ENCODE assay signal across 10 mouse cellular contexts in the genomic region with DNA sequence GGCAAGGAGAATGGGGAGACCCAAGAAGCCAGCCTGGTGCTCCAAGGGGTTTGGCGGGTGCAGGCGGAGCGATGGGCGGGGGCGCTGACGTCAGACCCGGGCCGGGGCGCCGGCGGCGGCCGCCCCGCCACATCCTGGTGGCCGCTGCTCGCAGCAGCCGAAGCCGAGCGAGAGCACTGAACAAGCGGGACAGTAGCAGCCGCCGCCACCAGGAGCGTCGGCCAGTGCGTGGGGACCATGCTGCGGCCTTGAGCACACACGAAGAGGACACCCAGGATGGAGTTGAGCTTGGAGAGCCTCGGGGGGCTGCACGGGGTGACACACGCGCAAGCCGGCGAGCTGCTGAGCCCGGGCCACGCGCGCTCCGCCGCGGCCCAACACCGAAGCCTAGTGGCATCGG. TPM values are rescaled to one million over a fixed set of nuclear protein-coding genes. Genes with fewer than 3 reads are reported as not detected.
DNase-seq lines count a peak whose midpoint lies in the region; ATAC-seq and TF ChIP-seq lines count a peak whose summit lies in the region.
"Had no signal": no experiment of that assay in that cellular context is flagged by ENCODE, and none has a peak within 500 bp of the region (broad histone marks: within the 10 kb centered on the region; RNA-seq: fewer than 3 reads in every experiment).

A gene (plus strand): TSS at position 104 of the 400 bp plus-strand sequence.

- TF ChIP-seq POLR2A in spleen, adult 2 months (IDR thresholded peaks at IDR 0.05; ENCODE audit: low read depth, low read length) = no peak

- peak in 1 of 2 experiments; percentile 34 for DNase-seq in spleen, adult 2 months (ENCODE audit: low read depth in 1 of 2, low spot score in 2 of 2)
- DNase-seq in spleen, postnatal 4 days (ENCODE audit: low spot score in 2 of 2) = no peak
- DNase-seq in forebrain, embryonic 10.5 days (ENCODE audit: extremely low spot score, low spot score) = no peak
- peak; percentile 38 for DNase-seq in hindbrain, postnatal 0 days (ENCODE audit: low spot score)
- DNase-seq in frontal cortex, postnatal 14 days (ENCODE audit: low spot score in 2 of 2) = no peak
- no peak for DNase-seq in layer of hippocampus, adult 9-11 months

- peak within 1 kb of the TSS; percentile 17; the same call in 1 of the 2 replicates for H3K9ac ChIP-seq in hindbrain, postnatal 0 days (replicated peaks; ENCODE audit: low read length)
- no peak within 1 kb of the TSS for H3K9ac ChIP-seq in liver, embryonic 16.5 days (ENCODE audit: low read depth, low read length)
- H3K9ac ChIP-seq in neural tube, embryonic 14.5 days (replicated peaks; ENCODE audit: low read depth, low read length) = peak within 1 kb of the TSS; percentile 32

- H3K4me3 ChIP-seq in spleen, adult 2 months (ENCODE audit: extremely low read depth, insufficient read depth, insufficient read length) = peak within 1 kb of the TSS; percentile 48; the same call in 1 of the 2 replicates
- H3K4me3 ChIP-seq in forebrain, embryonic 10.5 days = peak within 1 kb of the TSS; percentile 49
- H3K4me3 ChIP-seq in hindbrain, postnatal 0 days (ENCODE audit: low read length) = peak within 1 kb of the TSS; percentile 34
- peak within 1 kb of the TSS; percentile 36 for H3K4me3 ChIP-seq in liver, embryonic 16.5 days (ENCODE audit: low read depth, low read length)
- peak within 1 kb of the TSS; percentile 32 for H3K4me3 ChIP-seq in neural tube, embryonic 14.5 days (ENCODE audit: low read depth, low read length)

- WGBS in spleen, adult 2 months = 1% methylated on average over 36 of the region's 42 CpGs
- under 1% methylated on average over 42 of the region's 42 CpGs for WGBS in forebrain, embryonic 10.5 days
- under 1% methylated on average over 40 of the region's 42 CpGs for WGBS in hindbrain, postnatal 0 days
- under 1% methylated on average over 41 of the region's 42 CpGs for WGBS in liver, embryonic 16.5 days (ENCODE audit: insufficient replicate concordance)
- 0% methylated on average over 34 of the region's 42 CpGs for WGBS in neural tube, embryonic 14.5 days

- no peak within 1 kb of the TSS for H3K27ac ChIP-seq in spleen, adult 2 months (ENCODE audit: insufficient read depth, low read length)
- H3K27ac ChIP-seq in forebrain, embryonic 10.5 days = 0 out of 2 replicates have a peak within 1 kb of the TSS, but pooled peaks have one; percentile 4
- H3K27ac ChIP-seq in hindbrain, postnatal 0 days = no peak within 1 kb of the TSS
- H3K27ac ChIP-seq in liver, embryonic 16.5 days (ENCODE audit: low read length) = no peak within 1 kb of the TSS
- H3K27ac ChIP-seq in neural tube, embryonic 14.5 days (ENCODE audit: low read depth, low read length) = 0 out of 2 replicates have a peak within 1 kb of the TSS, but pooled peaks have one; percentile 16

- H3K27me3 ChIP-seq in spleen, adult 2 months (ENCODE audit: control insufficient read depth, insufficient read depth, low read length) = peaks cover 51% of the 10 kb centered on the region
- H3K27me3 ChIP-seq in forebrain, embryonic 10.5 days (ENCODE audit: poor library complexity, severe bottlenecking) = peaks cover 100% of the 10 kb centered on the region
- H3K27me3 ChIP-seq in hindbrain, postnatal 0 days (ENCODE audit: insufficient read depth, low read length) = peaks cover 94% of the 10 kb centered on the region
- peaks cover 99% of the 10 kb centered on the region for H3K27me3 ChIP-seq in liver, embryonic 16.5 days (ENCODE audit: control insufficient read depth, insufficient read depth, low read depth, low read length)
- H3K27me3 ChIP-seq in neural tube, embryonic 14.5 days (ENCODE audit: control insufficient read depth, insufficient read depth, low read length) = peaks cover 83% of the 10 kb centered on the region

- peaks cover 11% of the 10 kb centered on the region; the same call in 1 of the 2 replicates for H3K4me1 ChIP-seq in spleen, adult 2 months (ENCODE audit: control insufficient read depth, insufficient read depth, insufficient read length)
- peaks cover 58% of the 10 kb centered on the region for H3K4me1 ChIP-seq in forebrain, embryonic 10.5 days
- H3K4me1 ChIP-seq in hindbrain, postnatal 0 days (ENCODE audit: insufficient read depth, low read length) = peaks cover 12% of the 10 kb centered on the region; the same call in 1 of the 2 replicates
- H3K4me1 ChIP-seq in liver, embryonic 16.5 days (ENCODE audit: control insufficient read depth, low read depth, low read length) = peaks cover 15% of the 10 kb centered on the region
- 0 out of 2 replicates have a peak, but pooled peaks cover 9% of the 10 kb centered on the region for H3K4me1 ChIP-seq in neural tube, embryonic 14.5 days (ENCODE audit: control insufficient read depth, insufficient read depth, low read length)

- TF ChIP-seq CTCF in spleen, adult 2 months (IDR thresholded peaks at IDR 0.05; ENCODE audit: extremely low read depth, insufficient read depth, insufficient read length, insufficient replicate concordance) = no peak
- TF ChIP-seq CTCF in hindbrain, postnatal 0 days (IDR thresholded peaks at IDR 0.05; ENCODE audit: low read depth) = no peak; the same call in 1 of the 2 replicates

- H3K9me3 ChIP-seq in forebrain, embryonic 10.5 days = no peaks in the 10 kb centered on the region
- H3K9me3 ChIP-seq in hindbrain, postnatal 0 days (ENCODE audit: low read length) = no peaks in the 10 kb centered on the region
- H3K9me3 ChIP-seq in liver, embryonic 16.5 days (replicated peaks; ENCODE audit: control insufficient read depth, low read length) = no peaks in the 10 kb centered on the region
- no peaks in the 10 kb centered on the region for H3K9me3 ChIP-seq in neural tube, embryonic 14.5 days (ENCODE audit: control insufficient read depth, low read length)

- no peaks in the 10 kb centered on the region for H3K36me3 ChIP-seq in spleen, adult 2 months (ENCODE audit: control insufficient read depth, insufficient read depth, low read length)
- no peaks in the 10 kb centered on the region for H3K36me3 ChIP-seq in forebrain, embryonic 10.5 days (replicated peaks)
- no peaks in the 10 kb centered on the region for H3K36me3 ChIP-seq in hindbrain, postnatal 0 days (ENCODE audit: insufficient read depth, low read length)
- H3K36me3 ChIP-seq in liver, embryonic 16.5 days (ENCODE audit: control insufficient read depth, insufficient read depth) = no peaks in the 10 kb centered on the region
- H3K36me3 ChIP-seq in neural tube, embryonic 14.5 days (ENCODE audit: control insufficient read depth, insufficient read depth, low read length) = no peaks in the 10 kb centered on the region

- H3K4me2 ChIP-seq in hindbrain, postnatal 0 days (ENCODE audit: low read depth, low read length) = peak within 1 kb of the TSS; percentile 56
- H3K4me2 ChIP-seq in liver, embryonic 16.5 days (ENCODE audit: low read depth, low read length) = peak within 1 kb of the TSS; percentile 37
- peak within 1 kb of the TSS; percentile 60 for H3K4me2 ChIP-seq in neural tube, embryonic 14.5 days (ENCODE audit: low read depth, low read length)

- ATAC-seq in hindbrain, postnatal 0 days = peak; percentile 36
- ATAC-seq in liver, embryonic 16.5 days (ENCODE audit: low read depth) = no peak
- ATAC-seq in neural tube, embryonic 14.5 days (ENCODE audit: low read depth) = peak; percentile 28; the same call in 1 of the 2 replicates

RNA-seq across cellular contexts. Expression of the gene that starts here (rescaled TPM):
- polyA plus RNA-seq in spleen, adult 2 months (2012; rRNA removed) = not detected in 2 replicates
- 0.05 and 0.07 TPM in 2 replicates for polyA plus RNA-seq in forebrain, embryonic 10.5 days (2016; fragmentation: Nextera tagmentation; extraction: Ambion mirVana)
- 2.5 and 5.0 TPM in 2 replicates for total RNA-seq in hindbrain, postnatal 0 days (2014; rRNA removed)
- polyA plus RNA-seq in hindbrain, postnatal 0 days (2015; fragmentation: Nextera tagmentation; extraction: Ambion mirVana) = 0.57 and 0.74 TPM in 2 replicates
- 0.02 TPM in 1 of 2 replicates, not detected in the other for polyA plus RNA-seq in liver, embryonic 16.5 days (2015; fragmentation: Nextera tagmentation; extraction: Ambion mirVana)
- polyA plus RNA-seq in neural tube, embryonic 14.5 days (2014; fragmentation: Nextera tagmentation; extraction: Ambion mirVana) = 1.4 and 1.5 TPM in 2 replicates
- total RNA-seq: adrenal gland, adult 18-20 months; neutrophil, adult 5-6 weeks had no signal

Comparison
In these comparisons a context has a peak if more than half of its experiments do, and no peak if none do; other contexts are left out.
1. H3K27ac ChIP-seq: peak in forebrain, embryonic 10.5 days (single experiment) and neural tube, embryonic 14.5 days (single experiment); none in spleen, adult 2 months (single experiment), hindbrain, postnatal 0 days (single experiment) and liver, embryonic 16.5 days (single experiment).
2. Peak in every context shown above with its lines, with median percentiles within 50 percentile points of each other: H3K4me3 ChIP-seq and H3K4me2 ChIP-seq.